Mouse (Mus musculus) neural tube, embryonic 13.5 days (tissue): ENCODE results near the gene Homer2. TPM values are rescaled to one million over a fixed set of nuclear protein-coding genes. Genes with fewer than 3 reads are reported as not detected.
A peak's percentile ranks its signal among the peaks of the same experiment; 100 is the strongest.

Experiments used
- ATAC-seq: fragments of 200-750 bp; cut with Nextera tagmentation; 2 replicates; pipeline ENCODE4 v1.8.0; 2017; ENCODE audit warnings: low read depth, mild to moderate bottlenecking, moderate TSS enrichment, moderate library complexity
- H3K27ac ChIP-seq: fragments of 300-500 bp; sonication (generic); replicated peaks from 2 replicates; pipeline ENCODE4 v1.5.1; 2015; ENCODE audit warnings: moderate library complexity, mild to moderate bottlenecking, inconsistent platforms
- H3K27me3 ChIP-seq: fragments of 300-500 bp; sonication (generic); 2 replicates; pipeline ENCODE4 v1.6.1; 2015; ENCODE audit warnings: mild to moderate bottlenecking, inconsistent platforms
- H3K36me3 ChIP-seq: fragments of 300-500 bp; sonication (generic); 2 replicates; pipeline ENCODE4 v1.6.1; 2015; ENCODE audit warnings: mild to moderate bottlenecking, inconsistent platforms
- H3K4me1 ChIP-seq: fragments of 300-500 bp; sonication (generic); replicated peaks from 2 replicates; pipeline ENCODE4 v1.6.1; 2015; ENCODE audit warnings: inconsistent platforms
- H3K4me2 ChIP-seq: fragments of 300-500 bp; sonication (generic); 2 replicates; pipeline ENCODE4 v1.6.1; 2015; ENCODE audit warnings: inconsistent platforms, mild to moderate bottlenecking, moderate library complexity
- H3K4me3 ChIP-seq: fragments of 300-500 bp; sonication (generic); 2 replicates; pipeline ENCODE4 v1.5.1; 2015; ENCODE audit warnings: mild to moderate bottlenecking, inconsistent platforms
- H3K9ac ChIP-seq: fragments of 300-500 bp; sonication (generic); 2 replicates; pipeline ENCODE4 v1.6.1; 2015; ENCODE audit warnings: moderate library complexity, mild to moderate bottlenecking, inconsistent platforms
- H3K9me3 ChIP-seq: fragments of 300-500 bp; sonication (generic); 2 replicates; pipeline ENCODE4 v1.6.1; 2016; ENCODE audit warnings: inconsistent platforms
- WGBS: fragments of 180-500 bp; shearing (Covaris S2); methylation state at CpG from one replicate; pipeline ENCODE4 v1.1.7; 2015; 5-methylcytosine and 5-hydroxymethylcytosine counted together
- polyA plus RNA-seq: library from polyadenylated mRNA; unstranded; fragments of >200 nt; fragmentation: Nextera tagmentation; extraction: Ambion mirVana; gene quantifications from 2 replicates; pipeline ENCODE4 v1.2.1, GENCODE M21; 2015

Homer2 gene
- polyA plus RNA-seq, 1 experiment from 2014 or later = 30.5 TPM

- Histone ChIP-seq H3K27me3 (no peaks in the 10 kb centered on the region), H3K9me3 (no peaks in the 10 kb centered on the region), H3K4me2 (no peak overlapping the region), H3K4me1 (peaks cover 18% of the 10 kb centered on the region), H3K9ac (no peak overlapping the region), H3K36me3 (peaks cover 37% of the 10 kb centered on the region), H3K4me3 (no peak overlapping the region), H3K27ac (no peak overlapping the region)
- ATAC-seq = no peak
- WGBS = 91% methylated on average over 9 of the region's 9 CpGs
These were observed 133.5 kb downstream of the Homer2 start for GRCm38 (mm10) chr7:81573821-81574220.

DNA sequence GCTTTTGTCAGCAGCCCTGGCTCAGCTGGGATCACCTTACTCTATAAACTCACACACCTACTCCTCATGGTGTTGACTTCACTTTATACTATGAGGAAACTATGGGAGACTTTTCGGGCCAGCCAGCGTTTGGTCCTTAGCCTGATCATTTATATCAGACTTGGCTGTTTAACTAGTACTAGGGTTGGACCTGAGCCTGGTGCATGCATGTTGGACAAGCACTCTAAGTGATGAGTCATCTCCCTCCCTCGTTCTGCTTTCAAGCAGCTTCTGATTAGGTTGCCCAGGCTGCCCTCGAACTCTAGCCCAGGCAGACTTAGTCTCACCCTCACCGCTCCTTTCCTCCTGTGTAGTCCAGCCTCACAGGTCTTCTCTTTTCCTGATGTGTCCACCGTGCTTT is 133.9 kb downstream of the Homer2 start:
- Histone ChIP-seq H3K4me2 (peak overlapping the region; percentile 68), H3K4me3 (no peak overlapping the region), H3K9ac (no peak overlapping the region), H3K27me3 (no peaks in the 10 kb centered on the region), H3K27ac (no peak overlapping the region), H3K9me3 (no peaks in the 10 kb centered on the region), H3K36me3 (peaks cover 33% of the 10 kb centered on the region), H3K4me1 (peaks cover 18% of the 10 kb centered on the region)
- no peak for ATAC-seq
- 94% methylated on average over 6 of the region's 6 CpGs for WGBS

DNA sequence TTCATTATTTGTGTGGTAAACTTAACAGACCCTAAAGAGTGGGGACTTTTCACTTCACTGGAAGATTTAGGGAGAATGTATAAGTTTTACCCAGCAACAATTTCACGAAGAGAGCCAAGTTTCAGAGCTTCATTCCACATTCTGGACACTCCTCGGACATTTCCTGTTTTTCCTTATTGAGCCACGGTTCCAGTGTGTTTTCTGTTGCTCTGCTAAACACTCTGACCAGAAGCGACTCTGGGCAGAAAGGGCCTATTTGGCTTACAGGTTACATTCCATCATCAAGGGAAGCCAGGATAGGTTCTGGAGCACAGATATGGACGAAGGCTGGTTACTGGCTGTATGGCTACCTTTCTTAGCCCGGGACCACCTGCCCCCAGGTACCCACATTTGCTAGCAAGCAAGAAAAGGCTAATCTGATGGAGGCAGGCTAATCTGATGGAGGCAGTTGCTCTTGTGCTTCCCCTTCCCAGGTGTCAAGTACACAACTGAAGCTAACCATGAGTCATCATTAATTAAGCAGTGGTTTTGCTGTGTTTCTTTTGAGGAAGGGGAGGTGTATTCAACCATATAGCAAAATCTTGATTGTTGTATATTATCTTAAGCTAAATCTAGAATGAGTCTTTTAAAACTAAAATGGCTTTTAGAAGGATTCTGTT is 134.6 kb downstream of the Homer2 start:
- Histone ChIP-seq H3K4me1 (peaks cover 18% of the 10 kb centered on the region), H3K27ac (no peak overlapping the region), H3K36me3 (peaks cover 26% of the 10 kb centered on the region), H3K9me3 (no peaks in the 10 kb centered on the region), H3K4me2 (peak overlapping the region; percentile 68), H3K27me3 (no peaks in the 10 kb centered on the region), H3K4me3 (peak overlapping the region; percentile 91), H3K9ac (peak overlapping the region; percentile 96)
- no peak for ATAC-seq
- 78% methylated on average over 6 of the region's 6 CpGs for WGBS

GRCm38 (mm10) chr7:81571941-81572441 is 135.3 kb downstream of the Homer2 start:
- Histone ChIP-seq H3K36me3 (peaks cover 20% of the 10 kb centered on the region), H3K9me3 (no peaks in the 10 kb centered on the region), H3K9ac (peak overlapping the region; percentile 96), H3K4me1 (peaks cover 18% of the 10 kb centered on the region), H3K4me2 (peak overlapping the region; percentile 68), H3K27me3 (no peaks in the 10 kb centered on the region), H3K4me3 (peak overlapping the region; percentile 91), H3K27ac (peak overlapping the region; percentile 98)
- no peak for ATAC-seq
- 19% methylated on average over 15 of the region's 15 CpGs for whole genome bisulfite sequencing

DNA sequence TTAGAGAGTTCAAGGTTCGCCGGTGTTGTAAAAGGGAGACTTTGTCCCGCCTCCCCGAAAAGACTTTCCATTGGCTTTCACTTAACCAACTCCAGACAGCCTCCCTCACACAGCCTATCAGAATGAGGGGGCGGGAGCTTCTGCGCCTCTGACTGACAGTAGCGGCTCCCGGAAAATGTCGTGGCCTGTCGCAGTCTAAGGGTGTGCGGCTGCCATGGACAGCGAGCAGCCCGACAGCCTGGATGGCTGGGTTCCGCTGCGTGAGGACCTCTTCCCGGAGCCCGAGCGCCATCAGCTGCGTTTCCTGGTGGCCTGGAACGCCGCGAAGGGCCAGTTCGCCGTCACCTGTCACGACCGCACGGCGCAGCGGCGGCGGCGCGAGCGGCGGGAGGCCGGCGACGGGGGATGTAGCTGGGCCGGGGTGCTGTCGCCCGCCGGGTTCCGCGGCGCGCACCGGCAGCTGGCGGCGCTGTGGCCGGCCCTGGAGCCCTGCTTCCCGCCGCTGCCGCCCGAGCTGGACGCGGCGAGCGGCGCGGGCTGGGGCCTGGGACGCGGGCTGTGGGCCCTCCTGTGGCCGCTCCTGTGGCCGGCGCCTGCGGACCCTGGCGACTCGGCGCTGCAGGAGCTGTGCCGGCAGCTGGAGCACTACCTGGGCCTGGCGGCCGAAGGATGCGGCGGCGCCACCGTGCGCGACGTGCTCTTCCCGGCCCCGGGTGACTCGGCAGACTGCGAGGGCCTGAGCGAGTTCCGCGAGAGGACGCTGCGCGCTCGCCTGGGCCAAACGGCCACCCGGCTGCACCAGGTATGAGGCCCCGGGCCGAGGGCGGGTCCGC is 136.0 kb downstream of the Homer2 start, which contains the start of gene Whamm:
Gene Whamm, plus strand, starts transcription at position 159 of the 833 bp plus-strand sequence.
- Histone ChIP-seq H3K36me3 (peaks cover 13% of the 10 kb centered on the region), H3K4me2 (peak within 1 kb of the TSS; percentile 68), H3K9ac (peak within 1 kb of the TSS; percentile 96), H3K4me3 (peak within 1 kb of the TSS; percentile 91), H3K4me1 (peaks cover 18% of the 10 kb centered on the region), H3K9me3 (no peaks in the 10 kb centered on the region), H3K27me3 (no peaks in the 10 kb centered on the region), H3K27ac (peak within 1 kb of the TSS; percentile 98)
- peak; percentile 100 for ATAC-seq
- under 1% methylated on average over 93 of the region's 96 CpGs for WGBS

DNA sequence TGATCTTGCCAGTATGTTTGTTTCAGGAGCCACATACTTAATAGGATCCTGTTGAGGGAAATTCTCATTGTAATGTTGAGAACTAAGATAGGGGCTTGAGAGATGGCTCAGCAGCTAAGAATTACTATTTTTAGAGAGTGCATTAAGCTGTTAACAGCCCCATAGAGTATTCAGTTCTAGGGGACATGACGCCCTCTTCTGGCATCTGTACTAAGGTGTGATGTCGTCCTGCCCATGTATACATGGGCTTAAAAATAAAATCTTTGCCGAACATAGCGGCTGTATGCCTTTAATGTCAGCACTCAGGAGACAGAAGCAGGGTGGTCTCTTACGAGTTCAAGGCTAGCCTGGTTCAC is 136.6 kb downstream of the Homer2 start:
- no peak overlapping the region for H3K9ac ChIP-seq
- H3K27me3 ChIP-seq = no peaks in the 10 kb centered on the region
- peak overlapping the region; percentile 91 for H3K4me3 ChIP-seq
- WGBS = 5% methylated on average over 5 of the region's 5 CpGs
- peak; percentile 40; the same call in 1 of the 2 replicates for ATAC-seq
- H3K36me3 ChIP-seq = peaks cover 7% of the 10 kb centered on the region
- H3K9me3 ChIP-seq = no peaks in the 10 kb centered on the region
- peaks cover 18% of the 10 kb centered on the region for H3K4me1 ChIP-seq
- no peak overlapping the region for H3K27ac ChIP-seq
- H3K4me2 ChIP-seq = peak overlapping the region; percentile 68

- ATAC-seq = no peak
- Histone ChIP-seq H3K36me3 (peaks cover 5% of the 10 kb centered on the region), H3K27ac (no peak overlapping the region), H3K4me3 (no peak overlapping the region), H3K27me3 (no peaks in the 10 kb centered on the region), H3K9ac (no peak overlapping the region), H3K4me1 (peaks cover 18% of the 10 kb centered on the region), H3K4me2 (no peak overlapping the region), H3K9me3 (no peaks in the 10 kb centered on the region)
- WGBS = 89% methylated on average over 3 of the region's 3 CpGs
These were observed 137.1 kb downstream of the Homer2 start for GRCm38 (mm10) chr7:81570271-81570670.

DNA sequence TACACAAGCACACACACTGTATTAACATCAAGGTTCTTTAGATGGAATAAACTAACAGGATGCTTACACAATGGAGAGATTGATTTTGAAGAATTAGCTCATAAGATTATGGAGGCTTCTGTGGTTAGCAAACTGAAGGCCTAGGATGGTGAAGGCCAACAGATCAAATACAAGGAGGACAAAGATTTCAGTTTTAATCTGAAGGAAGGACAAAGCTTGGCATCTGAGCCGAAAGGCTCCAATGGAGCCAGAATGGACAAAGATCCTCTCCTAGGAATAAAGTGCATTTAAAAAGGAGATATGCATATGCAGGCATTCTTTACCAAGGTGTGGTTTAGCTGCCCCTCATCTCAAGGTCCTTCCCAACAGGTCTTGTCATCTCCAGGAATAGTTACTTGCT is 137.5 kb downstream of the Homer2 start:
- no peak for ATAC-seq
- peaks cover 18% of the 10 kb centered on the region for H3K4me1 ChIP-seq
- H3K9ac ChIP-seq = no peak overlapping the region
- H3K4me3 ChIP-seq = no peak overlapping the region
- H3K27ac ChIP-seq = no peak overlapping the region
- H3K4me2 ChIP-seq = no peak overlapping the region
- 92% methylated on average over 1 of the region's 1 CpGs for WGBS
- no peaks in the 10 kb centered on the region for H3K27me3 ChIP-seq
- H3K36me3 ChIP-seq = peaks cover 1% of the 10 kb centered on the region
- H3K9me3 ChIP-seq = no peaks in the 10 kb centered on the region

- WGBS = 87% methylated on average over 5 of the region's 5 CpGs
- no peaks in the 10 kb centered on the region for H3K36me3 ChIP-seq
- H3K27me3 ChIP-seq = no peaks in the 10 kb centered on the region
- no peaks in the 10 kb centered on the region for H3K9me3 ChIP-seq
- no peak overlapping the region for H3K9ac ChIP-seq
- H3K4me2 ChIP-seq = no peak overlapping the region
- ATAC-seq = no peak
- peaks cover 5% of the 10 kb centered on the region for H3K4me1 ChIP-seq
- H3K27ac ChIP-seq = no peak overlapping the region
- H3K4me3 ChIP-seq = no peak overlapping the region
These were observed 139.9 kb downstream of the Homer2 start for GRCm38 (mm10) chr7:81567396-81567795.

GRCm38 (mm10) chr7:81566892-81567291 is 140.4 kb downstream of the Homer2 start, which contains the start of gene Fsd2:
TSS of gene Fsd2 (minus strand) at chr7:81566944.
- no peak within 1 kb of the TSS for H3K27ac ChIP-seq
- no peaks in the 10 kb centered on the region for H3K9me3 ChIP-seq
- no peaks in the 10 kb centered on the region for H3K36me3 ChIP-seq
- H3K4me2 ChIP-seq = no peak within 1 kb of the TSS
- peaks cover under 1% of the 10 kb centered on the region for H3K4me1 ChIP-seq
- WGBS = 76% methylated on average over 9 of the region's 9 CpGs
- H3K9ac ChIP-seq = no peak within 1 kb of the TSS
- no peak for ATAC-seq
- H3K4me3 ChIP-seq = no peak within 1 kb of the TSS
- no peaks in the 10 kb centered on the region for H3K27me3 ChIP-seq

DNA sequence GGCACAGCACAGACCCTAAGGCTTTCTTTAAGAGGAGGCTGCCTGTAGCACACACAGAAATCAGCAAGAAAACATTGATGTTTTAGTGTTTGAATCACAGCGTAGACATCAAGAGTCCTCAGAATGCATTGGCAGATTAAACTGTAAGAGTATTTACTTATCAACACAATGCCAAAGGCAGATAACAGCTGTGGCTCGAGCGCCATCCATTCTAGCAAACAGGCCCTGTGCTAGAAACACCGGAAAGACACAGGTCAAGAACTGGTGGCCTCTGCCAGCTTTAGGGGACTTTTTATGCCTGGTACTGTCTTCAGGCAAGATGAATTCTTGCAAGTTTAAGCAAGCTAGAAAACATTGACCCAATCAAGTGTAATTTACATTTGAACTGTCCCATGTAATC is 141.0 kb downstream of the Homer2 start:
- Histone ChIP-seq H3K4me1 (no peaks in the 10 kb centered on the region), H3K4me2 (no peak overlapping the region), H3K4me3 (no peak overlapping the region), H3K9ac (no peak overlapping the region), H3K27me3 (no peaks in the 10 kb centered on the region), H3K27ac (no peak overlapping the region), H3K9me3 (no peaks in the 10 kb centered on the region), H3K36me3 (no peaks in the 10 kb centered on the region)
- no peak for ATAC-seq
- WGBS = 85% methylated on average over 4 of the region's 4 CpGs

GRCm38 (mm10) chr7:81565381-81566055 is 141.8 kb downstream of the Homer2 start:
- Histone ChIP-seq H3K4me3 (no peak overlapping the region), H3K9ac (0 out of 2 replicates have a peak overlapping the region, but pooled peaks have one; percentile 31), H3K27ac (no peak overlapping the region), H3K9me3 (no peaks in the 10 kb centered on the region), H3K4me2 (no peak overlapping the region), H3K4me1 (peaks cover 2% of the 10 kb centered on the region; the same call in 1 of the 2 replicates), H3K27me3 (no peaks in the 10 kb centered on the region), H3K36me3 (no peaks in the 10 kb centered on the region)
- ATAC-seq = no peak
- 66% methylated on average over 7 of the region's 7 CpGs for WGBS
